ENCODE assay signal across 16 mouse cellular contexts in genomic region chr3:120416634-120417033, GRCm38 (mm10).
"Had no signal": no experiment of that assay in that cellular context is flagged by ENCODE, and none has a peak within 500 bp of the region (broad histone marks: within the 10 kb centered on the region; RNA-seq: fewer than 3 reads in every experiment).

No protein-coding gene starts in this region.

- DNase-seq: lung, adult 18-20 months; lung, embryonic 14.5 days; lung, postnatal 10 days; lung, postnatal 36 days; retina, postnatal 1 day; right cerebral cortex, adult 18-20 months; right cerebral cortex, postnatal 25 days; thymus, adult 18-20 months; thymus, postnatal 14 days; thymus, postnatal 36 days had no signal

- H3K4me2 ChIP-seq: lung, embryonic 14.5 days; midbrain, embryonic 11.5 days; midbrain, embryonic 13.5 days; midbrain, embryonic 15.5 days; neural tube, embryonic 13.5 days; neural tube, embryonic 15.5 days; stomach, embryonic 15.5 days had no signal

- H3K9me3 ChIP-seq: midbrain, embryonic 13.5 days; midbrain, embryonic 15.5 days; neural tube, embryonic 13.5 days; neural tube, embryonic 15.5 days; stomach, embryonic 15.5 days had no signal

- H3K27me3 ChIP-seq: midbrain, embryonic 13.5 days; midbrain, embryonic 15.5 days; neural tube, embryonic 13.5 days; neural tube, embryonic 15.5 days; stomach, embryonic 15.5 days had no signal

- H3K36me3 ChIP-seq: midbrain, embryonic 13.5 days; midbrain, embryonic 15.5 days; neural tube, embryonic 13.5 days; neural tube, embryonic 15.5 days; stomach, embryonic 15.5 days had no signal

- H3K4me1 ChIP-seq: midbrain, embryonic 13.5 days; midbrain, embryonic 15.5 days; neural tube, embryonic 13.5 days; neural tube, embryonic 15.5 days; stomach, embryonic 15.5 days had no signal

- H3K4me3 ChIP-seq: midbrain, embryonic 13.5 days; midbrain, embryonic 15.5 days; neural tube, embryonic 13.5 days; neural tube, embryonic 15.5 days; stomach, embryonic 15.5 days had no signal

- ATAC-seq: midbrain, embryonic 13.5 days; midbrain, embryonic 15.5 days had no signal
